Mouse (Mus musculus) limb, embryonic 11.5 days (tissue): ENCODE measurements around the gene Vip. TPM values are rescaled to one million over a fixed set of nuclear protein-coding genes. Genes with fewer than 3 reads are reported as not detected.

Experiments
- ATAC-seq: fragments of 200-750 bp; cut with Nextera tagmentation; 2 replicates; pipeline ENCODE4 v1.8.0; 2017; ENCODE audit warnings: low read depth; ENCODE audit not compliant: insufficient number of reproducible peaks, low FRiP score, low TSS enrichment
- DNase-seq: peaks from one replicate; pipeline ENCODE4 v3.0.0-alpha.2; 2015; ENCODE audit warnings: low spot score
- H3K27ac ChIP-seq: fragments of 300-500 bp; sonication (generic); replicated peaks from 2 replicates; pipeline ENCODE4 v1.5.1; 2014; ENCODE audit warnings: low read depth, mild to moderate bottlenecking, low read length
- H3K27me3 ChIP-seq: fragments of 300-500 bp; sonication (generic); 2 replicates; pipeline ENCODE4 v1.6.1; 2014; ENCODE audit warnings: mild to moderate bottlenecking, low read length, mixed read lengths; ENCODE audit not compliant: control insufficient read depth, insufficient read depth
- H3K36me3 ChIP-seq: fragments of 300-500 bp; sonication (generic); 2 replicates; pipeline ENCODE4 v1.6.1; 2014; ENCODE audit warnings: mild to moderate bottlenecking, low read length, moderate library complexity, mixed read lengths; ENCODE audit not compliant: control insufficient read depth, insufficient read depth
- H3K4me1 ChIP-seq: fragments of 300-500 bp; sonication (generic); 2 replicates; pipeline ENCODE4 v1.6.1; 2014; ENCODE audit warnings: low read length, mixed read lengths; ENCODE audit not compliant: control insufficient read depth, insufficient read depth
- H3K4me2 ChIP-seq: fragments of 300-500 bp; sonication (generic); 2 replicates; pipeline ENCODE4 v1.6.1; 2014; ENCODE audit warnings: low read depth, mild to moderate bottlenecking, moderate library complexity; ENCODE audit not compliant: severe bottlenecking
- H3K4me3 ChIP-seq: fragments of 300-500 bp; sonication (generic); 2 replicates; pipeline ENCODE4 v1.5.1; 2014; ENCODE audit warnings: low read depth, low read length
- H3K9ac ChIP-seq: fragments of 300-500 bp; sonication (generic); 2 replicates; pipeline ENCODE4 v1.6.1; 2014; ENCODE audit warnings: mild to moderate bottlenecking, low read length
- H3K9me3 ChIP-seq: fragments of 300-500 bp; sonication (generic); 2 replicates; pipeline ENCODE4 v1.6.1; 2016; ENCODE audit warnings: low read length; ENCODE audit not compliant: control insufficient read depth
- WGBS: fragments of 180-500 bp; shearing (Covaris S2); extraction: QIAGEN DNeasy Blood & Tissue Kit; methylation state at CpG from one replicate; pipeline ENCODE4 v1.1.7; 2014; 5-methylcytosine and 5-hydroxymethylcytosine counted together
- polyA plus RNA-seq: library from polyadenylated mRNA; unstranded; fragments of >200 nt; fragmentation: Nextera tagmentation; extraction: Ambion mirVana; gene quantifications from 2 replicates; pipeline ENCODE4 v1.2.1, GENCODE M21; 2014

The Vip gene
- polyA plus RNA-seq, result not detected in 2 replicates

DNA sequence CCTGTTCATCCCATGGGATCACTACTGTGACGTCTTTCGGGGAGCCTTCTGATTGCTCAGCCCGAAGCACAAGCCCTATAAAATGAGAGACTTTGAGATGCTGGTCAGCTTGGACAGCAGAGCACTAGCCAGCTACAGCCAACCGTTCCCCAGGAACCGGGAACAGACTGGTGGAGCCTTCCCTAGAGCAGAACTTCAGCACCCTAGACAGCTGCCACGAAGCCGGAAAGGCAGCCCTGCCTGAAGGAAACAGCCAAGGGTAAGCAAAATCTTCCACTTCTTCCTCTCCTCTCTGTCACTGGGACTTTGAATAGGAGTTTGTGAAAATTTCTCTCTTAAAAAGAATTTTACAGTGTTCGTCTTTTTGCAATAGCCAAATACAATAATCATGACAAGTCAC lies at the start of gene Vip:
Gene Vip, plus strand, starts transcription at position 107 of the 400 bp plus-strand sequence.
- H3K9me3 ChIP-seq, result no peaks in the 10 kb centered on the region
- H3K4me1 ChIP-seq, result no peaks in the 10 kb centered on the region
- H3K9ac ChIP-seq, result no peak within 1 kb of the TSS
- no peak within 1 kb of the TSS for H3K4me2 ChIP-seq
- no peak within 1 kb of the TSS for H3K4me3 ChIP-seq
- no peaks in the 10 kb centered on the region for H3K27me3 ChIP-seq
- no peaks in the 10 kb centered on the region for H3K36me3 ChIP-seq
- WGBS, result 31% methylated on average over 8 of the region's 8 CpGs
- no peak within 1 kb of the TSS for H3K27ac ChIP-seq
- no peak for ATAC-seq
- peak; percentile 79 for DNase-seq

DNA sequence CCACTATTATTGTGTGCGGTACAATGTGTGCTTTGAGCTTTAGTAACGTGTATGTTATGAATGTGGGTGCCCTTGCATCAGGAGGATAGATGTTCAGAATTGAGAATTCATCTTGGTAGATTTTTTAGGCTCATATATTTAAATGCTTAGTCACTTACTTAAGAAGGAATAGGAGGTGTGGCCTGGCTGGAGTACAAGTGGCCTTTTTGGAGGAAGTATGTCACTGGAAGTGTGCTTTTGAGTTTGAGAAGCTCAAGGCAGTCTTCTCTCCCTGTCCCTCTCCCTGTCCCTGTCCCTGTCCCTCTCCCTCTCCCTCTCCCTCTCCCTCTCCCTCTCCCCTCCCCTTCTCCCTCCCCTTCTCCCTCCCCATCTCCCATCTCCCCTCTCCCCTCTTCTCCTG lies 48.0 kb upstream of the Vip start:
- Histone ChIP-seq H3K4me3 (no peak overlapping the region), H3K27me3 (no peaks in the 10 kb centered on the region), H3K36me3 (no peaks in the 10 kb centered on the region), H3K9me3 (no peaks in the 10 kb centered on the region), H3K4me1 (no peaks in the 10 kb centered on the region), H3K4me2 (no peak overlapping the region), H3K27ac (no peak overlapping the region), H3K9ac (no peak overlapping the region)
- 92% methylated on average over 2 of the region's 2 CpGs for WGBS
- DNase-seq (no peak), ATAC-seq (no peak)

- Histone ChIP-seq H3K4me2 (no peak overlapping the region), H3K27me3 (no peaks in the 10 kb centered on the region), H3K4me3 (no peak overlapping the region), H3K9ac (no peak overlapping the region), H3K9me3 (no peaks in the 10 kb centered on the region), H3K27ac (no peak overlapping the region), H3K36me3 (no peaks in the 10 kb centered on the region), H3K4me1 (no peaks in the 10 kb centered on the region)
- WGBS, result 89% methylated on average over 4 of the region's 4 CpGs
- ATAC-seq, result no peak
- no peak for DNase-seq
Measured at GRCm38 (mm10) chr10:5591996-5592395, 47.0 kb upstream of the Vip start.

- no peak within 1 kb of the TSS for H3K4me2 ChIP-seq
- 51% methylated on average over 5 of the region's 5 CpGs for WGBS
- H3K36me3 ChIP-seq, result no peaks in the 10 kb centered on the region
- ATAC-seq (no peak), DNase-seq (no peak)
- no peaks in the 10 kb centered on the region for H3K9me3 ChIP-seq
- H3K4me1 ChIP-seq, result no peaks in the 10 kb centered on the region
- H3K9ac ChIP-seq, result no peak within 1 kb of the TSS
- H3K4me3 ChIP-seq, result no peak within 1 kb of the TSS
- no peak within 1 kb of the TSS for H3K27ac ChIP-seq
- H3K27me3 ChIP-seq, result no peaks in the 10 kb centered on the region
Measured at GRCm38 (mm10) chr10:5593464-5593863, 45.6 kb upstream of the Vip start, which contains the start of gene Myct1. Gene Myct1, plus strand, starts transcription at chr10:5593775.

DNA sequence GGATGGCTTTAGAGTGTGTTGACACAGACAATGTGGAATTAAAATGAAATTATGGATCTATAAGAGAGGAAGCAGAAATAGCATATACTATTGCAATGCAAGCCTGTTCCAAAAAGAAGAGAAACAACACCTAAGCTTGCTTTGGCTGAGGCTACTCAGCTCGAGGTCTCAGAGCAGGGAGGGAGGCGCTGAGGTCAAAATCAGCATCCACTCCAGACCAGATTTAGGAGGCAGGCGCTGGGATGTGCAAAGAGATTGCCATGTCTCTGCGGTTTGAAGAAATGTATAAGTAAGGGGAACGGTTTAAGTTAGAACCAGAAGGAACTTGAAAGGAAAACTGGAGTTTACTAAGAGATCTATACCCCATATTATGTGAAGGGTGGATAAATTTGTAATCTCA lies 44.6 kb upstream of the Vip start:
- H3K36me3 ChIP-seq, result no peaks in the 10 kb centered on the region
- H3K9ac ChIP-seq, result no peak overlapping the region
- WGBS, result 72% methylated on average over 5 of the region's 5 CpGs
- H3K4me2 ChIP-seq, result no peak overlapping the region
- ATAC-seq (no peak), DNase-seq (no peak)
- H3K9me3 ChIP-seq, result no peaks in the 10 kb centered on the region
- H3K27ac ChIP-seq, result no peak overlapping the region
- H3K4me3 ChIP-seq, result no peak overlapping the region
- H3K4me1 ChIP-seq, result no peaks in the 10 kb centered on the region
- no peaks in the 10 kb centered on the region for H3K27me3 ChIP-seq

- Histone ChIP-seq H3K27ac (no peak overlapping the region), H3K4me1 (no peaks in the 10 kb centered on the region), H3K36me3 (no peaks in the 10 kb centered on the region), H3K27me3 (no peaks in the 10 kb centered on the region), H3K9ac (no peak overlapping the region), H3K4me3 (no peak overlapping the region), H3K4me2 (no peak overlapping the region), H3K9me3 (no peaks in the 10 kb centered on the region)
- no peak for ATAC-seq
- WGBS, result 51% methylated on average over 6 of the region's 6 CpGs
- DNase-seq, result no peak
Measured at GRCm38 (mm10) chr10:5596559-5596958, 42.5 kb upstream of the Vip start.

DNA sequence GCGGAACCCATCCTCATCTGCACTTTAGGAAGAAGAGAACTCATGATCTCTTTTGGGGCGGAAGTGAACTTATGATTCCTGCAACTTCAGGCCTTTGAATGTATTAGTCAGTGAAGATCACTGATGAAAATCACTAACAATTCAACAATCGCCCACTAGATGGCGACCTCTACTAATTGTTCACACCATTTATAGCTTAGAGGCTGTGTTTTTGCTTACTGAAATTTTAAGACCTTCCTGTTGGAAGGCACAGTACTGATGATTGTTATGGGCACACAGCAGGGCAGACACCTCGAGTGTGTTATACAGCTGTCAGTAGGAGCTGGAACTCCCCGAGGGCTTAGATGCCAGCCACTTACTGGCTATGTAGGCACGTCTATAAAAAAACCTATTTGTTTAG lies 38.9 kb upstream of the Vip start:
- H3K27ac ChIP-seq, result no peak overlapping the region
- no peak overlapping the region for H3K4me2 ChIP-seq
- no peaks in the 10 kb centered on the region for H3K27me3 ChIP-seq
- no peak overlapping the region for H3K9ac ChIP-seq
- ATAC-seq (0 out of 2 replicates have a peak, but pooled peaks have one; percentile 26), DNase-seq (peak; percentile 79)
- no peaks in the 10 kb centered on the region for H3K36me3 ChIP-seq
- no peaks in the 10 kb centered on the region for H3K4me1 ChIP-seq
- no peak overlapping the region for H3K4me3 ChIP-seq
- 12% methylated on average over 7 of the region's 7 CpGs for WGBS
- no peaks in the 10 kb centered on the region for H3K9me3 ChIP-seq

- H3K27ac ChIP-seq, result no peak overlapping the region
- H3K9ac ChIP-seq, result no peak overlapping the region
- H3K27me3 ChIP-seq, result no peaks in the 10 kb centered on the region
- no peaks in the 10 kb centered on the region for H3K36me3 ChIP-seq
- H3K4me3 ChIP-seq, result no peak overlapping the region
- DNase-seq (no peak), ATAC-seq (no peak)
- WGBS, result 81% methylated on average over 10 of the region's 10 CpGs
- H3K9me3 ChIP-seq, result no peaks in the 10 kb centered on the region
- H3K4me2 ChIP-seq, result no peak overlapping the region
- H3K4me1 ChIP-seq, result no peaks in the 10 kb centered on the region
Measured at GRCm38 (mm10) chr10:5603512-5603911, 35.5 kb upstream of the Vip start.

- ATAC-seq (no peak), DNase-seq (no peak)
- Histone ChIP-seq H3K27ac (no peak overlapping the region), H3K9ac (no peak overlapping the region), H3K4me1 (no peaks in the 10 kb centered on the region), H3K4me3 (no peak overlapping the region), H3K4me2 (no peak overlapping the region), H3K9me3 (no peaks in the 10 kb centered on the region), H3K36me3 (no peaks in the 10 kb centered on the region), H3K27me3 (no peaks in the 10 kb centered on the region)
- 91% methylated on average over 13 of the region's 13 CpGs for WGBS
Measured at GRCm38 (mm10) chr10:5604371-5604770, 34.6 kb upstream of the Vip start.
